Comparison of ENCODE assay signal across 16 mouse cellular contexts in genomic region chr3:108815631-108816030, GRCm38 (mm10).
"Had no signal": no experiment of that assay in that cellular context is flagged by ENCODE, and none has a peak within 500 bp of the region (broad histone marks: within the 10 kb centered on the region; RNA-seq: fewer than 3 reads in every experiment).

No protein-coding gene starts in this region.

- H3K4me1 ChIP-seq: liver, embryonic 13.5 days; midbrain, embryonic 12.5 days; midbrain, embryonic 15.5 days; neural tube, embryonic 12.5 days; neural tube, embryonic 15.5 days had no signal

- H3K4me2 ChIP-seq: liver, embryonic 13.5 days; midbrain, embryonic 12.5 days; midbrain, embryonic 15.5 days; neural tube, embryonic 12.5 days; neural tube, embryonic 15.5 days had no signal

- H3K27me3 ChIP-seq: liver, embryonic 13.5 days; midbrain, embryonic 12.5 days; midbrain, embryonic 15.5 days; neural tube, embryonic 12.5 days; neural tube, embryonic 15.5 days had no signal

- H3K36me3 ChIP-seq: midbrain, embryonic 15.5 days had no signal

- ATAC-seq: intestine, embryonic 16.5 days; midbrain, embryonic 15.5 days had no signal

- H3K9ac ChIP-seq: liver, embryonic 13.5 days; midbrain, embryonic 12.5 days; midbrain, embryonic 15.5 days; neural tube, embryonic 12.5 days; neural tube, embryonic 15.5 days had no signal

- DNase-seq: kidney, adult 18-20 months; kidney, postnatal 36 days; liver, embryonic 13.5 days; lung, adult 2 months; lung, postnatal 14 days; thymus, adult 2 months; thymus, postnatal 14 days; thymus, postnatal 4 days had no signal

- H3K27ac ChIP-seq: kidney, postnatal 0 days; left cerebral cortex, adult 2 months; liver, embryonic 13.5 days; macrophage; midbrain, embryonic 12.5 days; midbrain, embryonic 15.5 days; neural tube, embryonic 12.5 days; neural tube, embryonic 15.5 days had no signal

- H3K9me3 ChIP-seq: liver, embryonic 13.5 days; midbrain, embryonic 12.5 days; midbrain, embryonic 15.5 days; neural tube, embryonic 12.5 days; neural tube, embryonic 15.5 days had no signal

- H3K4me3 ChIP-seq: left cerebral cortex, adult 2 months; liver, embryonic 13.5 days; midbrain, embryonic 12.5 days; midbrain, embryonic 15.5 days; neural tube, embryonic 12.5 days; neural tube, embryonic 15.5 days had no signal
